Mouse (Mus musculus): ENCODE measurements around the gene Efcab12. TPM values are rescaled to one million over a fixed set of nuclear protein-coding genes. Genes with fewer than 3 reads are reported as not detected.
A peak's percentile ranks its signal among the peaks of the same experiment; 100 is the strongest.

Efcab12 gene
- total RNA-seq, 2 experiments from 2014 or later, result 0.14 TPM; not detected in 1

DNA sequence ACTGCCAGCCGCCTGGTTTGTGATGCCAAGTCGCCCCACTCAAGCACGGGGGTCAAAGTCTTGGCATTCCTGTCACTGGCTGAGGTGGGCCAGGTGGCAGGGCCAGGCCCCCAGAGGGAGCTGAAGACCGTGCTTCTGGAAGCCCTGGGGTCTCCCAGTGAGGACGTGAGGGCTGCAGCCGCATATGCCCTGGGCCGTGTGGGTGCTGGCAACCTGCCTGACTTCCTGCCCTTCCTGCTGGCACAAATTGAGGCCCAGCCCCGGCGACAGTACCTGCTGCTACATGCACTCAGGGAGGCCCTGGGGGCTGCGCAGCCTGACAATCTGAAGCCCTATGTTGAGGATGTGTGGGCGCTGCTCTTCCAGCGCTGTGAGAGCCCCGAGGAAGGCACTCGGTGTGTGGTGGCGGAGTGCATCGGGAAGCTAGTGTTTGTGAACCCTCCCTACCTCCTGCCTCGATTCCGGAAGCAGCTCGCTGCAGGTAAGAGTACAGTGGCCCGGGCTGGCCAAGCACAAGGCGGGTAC lies 45.5 kb downstream of the Efcab12 start:
- DNase-seq (ENCODE audit: low spot score), result no peak

DNA sequence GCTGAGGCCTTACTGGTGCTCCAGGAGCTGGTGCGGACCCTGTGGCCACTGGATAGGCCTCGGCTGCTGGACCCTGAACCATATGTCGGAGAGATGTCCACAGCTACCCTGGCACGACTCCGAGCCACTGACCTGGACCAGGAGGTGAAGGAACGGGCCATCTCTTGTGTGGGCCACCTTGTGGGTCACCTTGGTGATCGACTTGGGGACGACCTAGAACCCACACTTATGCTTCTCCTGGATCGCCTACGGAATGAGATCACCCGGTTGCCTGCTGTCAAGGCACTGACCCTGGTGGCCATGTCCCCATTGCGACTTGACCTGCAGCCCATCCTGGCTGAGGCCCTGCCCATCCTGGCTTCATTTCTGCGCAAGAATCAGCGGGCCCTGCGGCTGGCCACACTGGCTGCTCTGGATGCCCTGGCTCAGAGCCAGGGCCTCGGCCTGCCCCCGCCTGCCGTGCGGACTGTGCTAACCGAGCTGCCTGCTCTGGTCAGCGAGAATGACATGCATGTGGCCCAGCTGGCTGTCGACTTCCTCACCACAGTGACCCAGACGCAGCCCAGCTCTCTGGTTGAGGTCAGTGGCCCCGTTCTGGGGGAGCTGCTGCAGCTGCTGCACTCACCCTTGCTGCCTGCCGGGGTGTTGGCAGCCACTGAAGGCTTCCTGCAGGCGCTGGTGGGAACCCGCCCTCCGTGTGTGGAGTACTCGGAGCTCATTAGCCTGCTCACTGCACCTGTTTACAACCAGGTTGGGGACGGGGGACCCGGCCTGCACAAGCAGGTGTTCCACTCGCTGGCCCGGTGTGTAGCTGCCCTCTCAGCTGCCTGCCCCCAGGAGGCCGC lies 46.1 kb downstream of the Efcab12 start:
- DNase-seq (ENCODE audit: low spot score), result peak; percentile 34

DNA sequence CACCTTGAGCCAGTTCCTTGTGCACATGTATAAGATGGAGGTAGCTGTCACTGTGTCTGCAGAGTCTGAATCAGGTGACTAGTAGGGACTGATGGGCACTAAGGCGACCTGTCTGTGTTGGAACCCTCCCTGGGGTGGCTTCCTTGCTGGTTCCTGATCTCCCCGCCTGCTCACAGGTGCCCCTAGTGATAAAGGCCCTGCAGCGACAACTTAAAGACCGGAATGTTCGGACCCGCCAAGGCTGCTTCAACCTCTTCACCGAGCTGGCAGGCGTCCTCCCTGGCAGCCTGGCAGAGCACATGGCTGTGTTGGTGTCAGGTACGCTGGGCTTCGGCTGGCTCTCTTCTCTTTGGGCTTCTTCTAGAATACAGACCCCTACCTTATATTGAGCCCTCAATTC lies 47.2 kb downstream of the Efcab12 start:
- peak; percentile 52 for DNase-seq (ENCODE audit: low spot score)

DNA sequence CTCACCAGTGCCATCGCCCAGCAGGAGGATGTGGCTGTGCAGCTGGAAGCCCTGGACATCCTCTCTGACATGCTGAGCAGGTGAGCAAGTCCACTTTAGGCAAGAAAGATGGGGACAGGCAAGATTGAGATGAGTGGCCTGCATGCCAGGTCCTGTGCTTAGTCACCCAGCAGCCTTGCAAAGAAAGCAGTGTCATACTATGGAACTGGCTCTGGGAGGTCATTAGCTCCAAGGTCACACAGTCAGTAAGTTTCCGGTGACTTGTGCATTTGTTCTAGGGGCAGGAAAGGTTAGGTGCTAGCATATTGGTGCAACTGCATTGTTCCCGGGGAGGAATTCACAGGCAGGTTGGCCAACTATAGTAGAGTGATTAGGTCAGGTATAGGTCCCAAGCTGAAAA lies 55.4 kb downstream of the Efcab12 start:
- DNase-seq (ENCODE audit: low spot score), result no peak

DNA sequence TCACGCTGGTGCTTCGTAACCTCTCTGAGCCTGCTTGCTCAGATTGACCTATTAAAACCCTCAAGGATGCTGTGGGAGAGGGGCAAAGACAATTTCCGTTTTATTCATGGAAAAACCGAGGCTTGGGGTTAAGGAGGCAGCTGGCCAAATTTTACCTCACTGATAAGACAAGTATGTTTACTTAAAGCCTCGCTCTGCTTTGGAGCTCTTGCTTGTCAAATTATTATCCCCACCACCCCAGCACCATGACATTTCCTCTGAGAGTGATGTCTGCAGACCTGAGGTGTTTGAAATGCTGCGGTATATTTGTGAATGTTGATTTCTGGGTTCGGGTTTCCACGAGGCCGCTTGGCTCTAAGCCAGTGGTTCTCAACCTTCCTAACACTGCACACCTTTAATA lies 61.8 kb downstream of the Efcab12 start:
- DNase-seq (ENCODE audit: low spot score), result no peak

DNA sequence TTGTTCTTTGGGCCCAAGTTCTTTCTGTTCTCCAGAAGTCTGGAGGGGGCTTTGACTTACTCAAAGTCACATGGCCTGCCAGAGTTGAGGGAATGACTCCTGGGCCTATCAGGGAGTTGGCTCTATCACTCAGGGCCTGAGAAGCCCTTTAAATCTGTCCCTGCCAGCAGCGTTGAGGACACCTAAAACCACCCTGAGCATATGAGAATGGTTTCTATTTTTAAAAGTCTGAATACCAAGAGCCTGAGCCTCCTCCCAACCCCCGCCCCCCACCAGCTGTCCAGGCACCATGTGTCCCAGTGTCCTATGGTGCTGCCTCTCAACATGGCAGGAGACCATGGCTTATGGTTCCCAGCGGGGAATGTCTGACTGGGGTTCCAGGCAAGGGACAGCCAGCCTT lies 62.4 kb downstream of the Efcab12 start:
- DNase-seq (ENCODE audit: low spot score), result peak; percentile 70

DNA sequence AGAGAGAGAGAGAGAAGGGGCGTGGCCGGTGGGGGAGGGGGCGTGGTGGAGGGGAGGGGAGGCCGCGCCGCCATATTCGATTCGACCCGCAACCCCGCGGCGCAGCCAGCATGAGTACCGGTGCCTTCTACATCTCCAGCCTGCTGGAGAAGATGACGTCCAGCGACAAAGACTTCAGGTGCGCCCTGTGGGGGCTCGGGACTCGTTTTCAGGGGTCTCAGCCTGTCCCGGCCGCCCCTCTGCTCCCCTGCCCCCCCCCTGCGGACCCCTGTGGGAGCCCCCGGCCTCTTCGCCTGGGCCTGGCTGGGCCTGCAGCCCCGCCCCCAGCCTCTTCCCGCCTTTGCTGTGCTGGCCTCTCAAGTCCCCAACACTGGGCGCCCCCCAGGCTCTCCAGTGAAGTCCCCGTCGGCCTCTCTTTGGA lies 63.7 kb downstream of the Efcab12 start, which contains the start of gene Cand2:
Cand2 (plus strand) TSS at position 38 of the 421 bp plus-strand sequence.
- peak; percentile 45 for DNase-seq (ENCODE audit: low spot score)

DNA sequence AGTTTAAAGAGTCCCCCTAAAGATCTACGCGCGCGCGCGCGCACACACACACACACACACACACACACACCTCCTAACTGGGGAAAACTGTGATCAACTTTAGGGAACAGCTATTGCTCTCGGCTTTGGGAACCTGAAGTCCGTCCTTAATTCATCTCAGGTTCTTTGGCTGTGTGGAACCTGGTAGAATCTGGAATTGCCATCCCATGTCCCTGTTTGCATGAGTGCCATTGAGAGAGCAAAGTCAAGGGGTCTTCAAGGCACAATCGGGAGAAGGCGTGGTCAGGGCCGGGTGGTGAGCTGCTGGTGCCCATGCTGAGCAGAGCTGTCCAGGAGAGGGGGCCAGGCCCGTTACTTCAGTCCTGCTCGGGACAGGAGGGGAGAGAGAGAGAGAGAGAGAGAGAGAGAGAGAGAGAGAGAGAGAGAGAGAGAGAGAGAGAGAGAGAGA lies 64.2 kb downstream of the Efcab12 start:
- DNase-seq (ENCODE audit: low spot score), result peak; percentile 27

DNA sequence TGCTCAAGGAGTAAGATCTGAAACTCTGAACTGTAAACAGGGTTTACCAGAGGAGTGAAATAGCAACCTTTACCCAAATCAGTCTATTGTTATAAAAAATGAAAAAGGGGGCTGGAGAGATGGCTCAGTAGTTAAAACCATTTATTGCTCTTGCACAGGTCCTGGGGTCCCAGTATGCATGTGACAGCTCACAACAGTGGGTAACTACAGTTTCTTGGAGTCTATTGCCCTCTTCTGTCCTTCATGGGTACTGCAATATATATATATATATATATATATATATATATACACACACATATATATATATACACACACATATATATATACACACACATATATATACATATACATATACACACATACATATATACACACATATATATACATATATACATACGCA lies 65.6 kb downstream of the Efcab12 start:
- no peak for DNase-seq (ENCODE audit: low spot score)

DNA sequence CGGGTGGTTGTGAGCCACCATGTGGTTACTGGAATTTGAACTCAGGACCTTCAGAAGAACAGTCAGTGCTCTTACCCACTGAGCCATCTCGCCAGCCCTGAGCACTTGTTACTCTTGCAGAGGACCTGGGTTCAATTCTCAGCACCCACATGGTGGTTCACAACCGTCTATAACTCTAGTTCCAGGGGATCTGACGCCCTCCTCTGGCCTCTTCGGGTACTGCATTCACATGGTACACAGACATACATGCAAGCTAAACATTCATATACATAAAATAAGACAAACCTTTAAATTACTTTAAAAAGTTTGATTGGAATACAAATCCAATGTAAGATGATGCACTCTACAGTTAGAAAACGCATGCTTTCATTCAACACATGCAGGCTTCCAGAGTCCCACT lies 66.0 kb downstream of the Efcab12 start:
- DNase-seq (ENCODE audit: low spot score), result no peak

DNA sequence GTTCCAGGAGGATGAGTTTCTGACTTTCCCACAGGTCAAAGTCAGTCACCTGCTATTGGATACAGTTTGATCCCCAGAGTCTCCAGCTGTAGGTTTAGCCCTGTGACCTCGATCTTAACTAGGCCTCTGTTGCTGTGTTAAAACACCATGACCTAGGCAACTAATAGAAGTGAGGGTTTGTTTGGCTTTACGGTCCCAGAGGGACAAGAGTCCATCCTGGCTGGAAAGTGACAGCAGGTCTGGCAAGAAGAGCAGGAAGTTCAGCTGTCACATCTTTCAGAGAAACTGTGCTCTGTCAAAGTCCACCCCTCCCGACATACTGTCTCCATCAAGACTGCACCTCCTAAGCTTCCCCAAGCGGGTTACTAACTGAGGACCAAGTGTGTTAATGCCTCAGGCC lies 67.4 kb downstream of the Efcab12 start:
- no peak for DNase-seq (ENCODE audit: low spot score)

DNA sequence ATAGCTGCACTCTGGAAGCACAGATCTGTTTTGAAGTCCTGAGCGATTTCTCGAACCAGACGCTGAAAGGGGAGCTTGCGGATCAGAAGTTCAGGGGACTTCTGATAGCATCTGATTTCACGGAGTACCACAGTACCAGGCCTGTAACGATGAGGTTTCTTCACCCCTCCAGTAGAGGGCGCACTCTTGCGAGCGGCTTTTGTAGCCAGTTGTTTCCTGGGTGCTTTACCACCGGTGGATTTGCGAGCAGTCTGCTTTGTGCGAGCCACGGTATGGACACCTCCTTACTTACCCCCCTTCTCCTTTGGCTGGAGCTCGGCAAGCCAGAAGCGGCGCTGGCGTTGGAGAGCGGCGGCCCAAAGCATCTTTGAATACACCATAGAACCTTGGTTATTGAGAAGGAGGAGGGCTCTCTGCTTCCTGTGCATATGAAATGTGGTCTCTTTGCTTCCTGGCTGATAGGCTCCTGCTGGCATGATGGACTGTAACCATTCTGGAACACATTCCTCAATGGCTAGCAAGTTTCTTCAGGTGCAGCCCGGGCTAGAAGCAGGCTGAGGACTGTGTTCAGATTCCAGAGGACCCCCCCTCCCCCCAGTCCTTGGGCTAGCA lies 68.0 kb downstream of the Efcab12 start:
- DNase-seq (ENCODE audit: low spot score), result no peak

DNA sequence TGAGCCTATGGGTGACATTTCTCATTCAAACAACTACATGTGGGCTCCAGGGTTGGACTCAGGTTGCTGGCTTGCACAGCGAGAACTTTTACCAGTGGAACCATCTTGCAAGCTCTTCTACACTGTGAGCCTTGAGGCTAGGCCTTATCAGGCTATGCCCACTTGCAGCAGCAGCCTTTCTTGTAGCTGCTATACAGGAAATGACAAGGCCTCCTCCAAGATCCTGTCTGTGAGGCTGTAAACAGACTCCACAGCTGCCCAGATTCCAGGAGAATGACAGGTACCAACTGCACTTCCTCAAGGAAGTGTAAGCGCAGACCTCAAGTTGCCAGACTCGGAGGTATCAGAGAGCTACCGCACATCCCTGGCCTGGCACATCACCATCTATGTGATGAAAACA lies 70.0 kb downstream of the Efcab12 start:
- DNase-seq (ENCODE audit: low spot score), result no peak

DNA sequence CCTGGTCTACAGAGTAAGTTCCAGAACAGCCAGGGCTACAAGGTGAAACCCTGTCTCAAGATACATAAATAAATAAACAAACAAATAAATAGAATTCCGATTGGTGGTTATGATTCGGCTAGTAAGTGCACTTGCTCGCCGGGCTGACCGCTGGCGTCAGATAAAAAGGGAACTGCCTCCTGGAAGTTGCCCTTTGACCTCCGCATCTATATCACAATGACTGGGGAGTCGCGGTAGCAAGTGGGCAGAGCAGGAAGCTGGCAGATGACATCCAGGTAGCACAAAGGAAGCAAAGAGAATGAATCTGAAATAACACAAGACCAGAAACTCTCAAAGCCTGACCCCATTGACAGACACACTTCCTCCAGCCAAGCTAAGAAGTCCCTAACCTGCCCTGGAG lies 70.9 kb downstream of the Efcab12 start:
- DNase-seq (ENCODE audit: low spot score), result no peak

DNA sequence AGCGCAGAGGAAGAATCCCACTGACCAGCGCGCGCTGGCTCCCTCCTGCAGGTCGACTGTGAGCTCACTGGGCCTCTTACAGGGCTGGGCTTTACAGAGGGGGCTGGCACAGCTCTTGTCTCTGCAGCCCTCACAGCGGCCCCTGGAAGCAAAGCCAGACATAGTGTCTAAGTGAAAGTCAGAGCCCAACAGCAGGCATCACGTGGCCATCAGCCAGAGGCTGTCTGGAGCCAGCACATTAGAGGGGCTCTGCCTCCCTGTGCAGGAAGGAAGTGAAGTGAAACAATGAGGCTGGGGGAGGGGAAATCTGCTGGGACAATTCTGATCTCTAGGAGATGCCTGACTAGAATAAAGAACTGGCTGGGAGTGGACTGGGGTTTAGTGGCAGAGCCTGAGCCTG lies 74.0 kb downstream of the Efcab12 start:
- no peak for DNase-seq (ENCODE audit: low spot score)

DNA sequence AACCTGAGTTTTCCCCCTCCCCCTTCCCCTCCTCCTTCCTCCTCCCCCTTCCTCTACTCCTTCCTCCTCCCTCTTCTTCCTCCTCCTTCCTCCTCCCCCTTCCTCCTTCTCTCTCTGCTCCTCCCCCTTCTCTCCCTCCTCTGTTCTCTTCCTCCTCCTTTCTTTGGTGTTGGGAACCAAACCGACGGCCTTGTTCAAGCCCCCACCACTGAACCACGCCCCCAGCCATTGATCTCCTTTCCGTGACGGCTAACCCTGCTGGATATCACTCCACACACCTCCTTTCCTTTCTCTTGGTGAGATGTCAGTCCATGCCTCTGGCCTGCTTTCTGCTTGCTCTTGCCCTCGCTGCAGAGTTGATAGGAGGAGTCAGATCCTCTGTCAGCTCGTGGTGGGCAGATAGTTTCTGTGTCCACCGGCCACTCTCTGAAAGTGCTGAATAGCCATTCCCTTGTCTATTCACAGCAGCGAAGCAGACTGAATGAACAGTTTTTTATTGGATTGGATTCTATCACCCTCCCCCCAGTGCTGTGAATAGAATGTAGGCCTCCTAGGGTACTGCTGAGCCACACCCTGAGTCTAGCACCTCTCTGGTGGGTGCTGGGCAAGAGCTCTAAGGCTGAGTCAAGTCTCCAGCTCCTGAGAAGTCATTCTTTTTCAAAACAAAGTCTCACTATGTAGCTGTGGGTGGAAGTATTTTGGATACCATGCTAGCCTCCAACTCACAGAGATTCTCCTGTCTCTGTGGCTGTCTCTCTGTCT lies 76.0 kb downstream of the Efcab12 start, which contains the start of gene Tmem40:
Tmem40 (minus strand) TSS at position 416 of the 762 bp plus-strand sequence.
- DNase-seq (ENCODE audit: low spot score), result no peak

DNA sequence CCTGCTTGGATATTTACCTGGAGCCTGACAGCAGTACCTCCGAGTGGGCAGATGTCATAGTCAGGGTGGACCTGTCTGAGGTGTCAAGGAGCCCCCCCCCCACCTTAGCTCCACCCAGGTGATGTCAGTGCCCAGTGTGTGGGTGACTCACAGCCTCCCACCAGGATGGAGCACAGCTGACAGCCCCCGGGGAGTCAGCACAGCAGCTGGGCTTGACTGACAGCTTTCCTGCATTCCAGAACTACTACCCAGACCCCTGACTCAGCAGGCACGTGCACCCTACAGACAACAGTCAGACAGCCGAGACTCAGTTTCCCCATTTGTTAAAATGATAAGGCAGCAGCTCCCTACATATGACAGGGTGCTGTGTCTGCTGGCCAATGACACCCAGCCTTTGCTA lies 77.2 kb downstream of the Efcab12 start:
- DNase-seq (ENCODE audit: low spot score), result no peak

Small RNA genes lying within 50 kb of the gene (microRNA-seq; reads per million reads assigned to microRNA genes)
- gene Mir7660, result 1.0 reads per million

Other genes starting within 250 kb of the Efcab12 start
- gene Mkrn2os, start 245.8 kb downstream of the Efcab12 start, total RNA-seq (2021), result under 1 TPM in 1 of 2 experiments, not detected in 1; 0.11 TPM
- 10 to 100 TPM; 52.8 to 52.9 TPM for gene Mkrn2, start 236.5 kb downstream of the Efcab12 start, total RNA-seq (2021)
- 100 to 1,000 TPM; 110 to 123 TPM for gene Raf1, start 161.8 kb downstream of the Efcab12 start, total RNA-seq (2021)
- under 1 TPM in 1 of 2 experiments, not detected in 1; 0.43 TPM for gene Tmem40, start 76.0 kb downstream of the Efcab12 start, total RNA-seq (2021)
- 10 to 100 TPM; 74.8 to 78.7 TPM for gene Cand2, start 63.9 kb downstream of the Efcab12 start, total RNA-seq (2021)
- 100 to 1,000 TPM; 568 to 577 TPM for gene Rpl32, start 29.7 kb downstream of the Efcab12 start, total RNA-seq (2021)
- under 1 TPM; 0.83 to 0.94 TPM for gene Mbd4, start 15.0 kb upstream of the Efcab12 start, total RNA-seq (2021)
- gene Ift122, start 15.1 kb upstream of the Efcab12 start, total RNA-seq (2021), result 1 to 10 TPM; 3.9 to 4.2 TPM
- gene Rho, start 93.3 kb upstream of the Efcab12 start, total RNA-seq (2021), result under 1 TPM in 1 of 2 experiments, not detected in 1; 0.05 TPM
- not detected for gene H1foo, start 106.5 kb upstream of the Efcab12 start, total RNA-seq (2021)
- gene Plxnd1, start 156.6 kb upstream of the Efcab12 start, total RNA-seq (2021), result 10 to 100 TPM; 20.0 to 23.7 TPM